Mouse (Mus musculus): ENCODE measurements around the gene Fhod1. TPM values are rescaled to one million over a fixed set of nuclear protein-coding genes. Genes with fewer than 3 reads are reported as not detected.
"Not testable (repeated sequence)": the region's sequence is repeated elsewhere in the genome, so short reads cannot be mapped to it uniquely, and the experiment has no call there.

Gene Fhod1
- polyA plus RNA-seq, 1 experiment: 2.1 TPM

GRCm38 (mm10) chr8:105298351-105299252 lies 49.2 kb downstream of the Fhod1 start:
- Histone ChIP-seq H3K4me3 (ENCODE audit: insufficient read depth, low read depth, low read length) (peak overlapping the region; percentile 82), H3K4me1 (ENCODE audit: control insufficient read depth, insufficient read depth, insufficient read length, low read length) (0 out of 2 replicates have a peak, but pooled peaks cover 3% of the 10 kb centered on the region), H3K27ac (replicated peaks; ENCODE audit: low read depth, low read length) (no peak overlapping the region)

GRCm38 (mm10) chr8:105297511-105298192 lies 50.1 kb downstream of the Fhod1 start, which contains the start of gene E2f4:
E2f4 (plus strand) TSS chr8:105297663.
- Histone ChIP-seq H3K27ac (replicated peaks; ENCODE audit: low read depth, low read length) (peak within 1 kb of the TSS; percentile 80), H3K4me1 (ENCODE audit: control insufficient read depth, insufficient read depth, insufficient read length, low read length) (0 out of 2 replicates have a peak, but pooled peaks cover 3% of the 10 kb centered on the region), H3K4me3 (ENCODE audit: insufficient read depth, low read depth, low read length) (peak within 1 kb of the TSS; percentile 82)

GRCm38 (mm10) chr8:105295895-105296573 lies 51.7 kb downstream of the Fhod1 start, which contains the start of gene Exoc3l:
Exoc3l (minus strand) TSS chr8:105296101.
- Histone ChIP-seq H3K4me1 (ENCODE audit: control insufficient read depth, insufficient read depth, insufficient read length, low read length) (0 out of 2 replicates have a peak, but pooled peaks cover 3% of the 10 kb centered on the region), H3K4me3 (ENCODE audit: insufficient read depth, low read depth, low read length) (peak within 1 kb of the TSS; percentile 55), H3K27ac (replicated peaks; ENCODE audit: low read depth, low read length) (peak within 1 kb of the TSS; percentile 80)

GRCm38 (mm10) chr8:105295256-105295655 lies 52.5 kb downstream of the Fhod1 start:
- H3K27ac ChIP-seq (replicated peaks; ENCODE audit: low read depth, low read length): peak overlapping the region; percentile 80
- H3K4me3 ChIP-seq (ENCODE audit: insufficient read depth, low read depth, low read length): peak overlapping the region; percentile 55
- H3K4me1 ChIP-seq (ENCODE audit: control insufficient read depth, insufficient read depth, insufficient read length, low read length): peaks cover 7% of the 10 kb centered on the region; the same call in 1 of the 2 replicates

GRCm38 (mm10) chr8:105294776-105295175 lies 53.0 kb downstream of the Fhod1 start:
- peaks cover 11% of the 10 kb centered on the region for H3K4me1 ChIP-seq (ENCODE audit: control insufficient read depth, insufficient read depth, insufficient read length, low read length)
- H3K27ac ChIP-seq (replicated peaks; ENCODE audit: low read depth, low read length): peak overlapping the region; percentile 80
- H3K4me3 ChIP-seq (ENCODE audit: insufficient read depth, low read depth, low read length): peak overlapping the region; percentile 55

GRCm38 (mm10) chr8:105293405-105293804 lies 54.3 kb downstream of the Fhod1 start:
- H3K27ac ChIP-seq (replicated peaks; ENCODE audit: low read depth, low read length): no peak overlapping the region
- H3K4me3 ChIP-seq (ENCODE audit: insufficient read depth, low read depth, low read length): no peak overlapping the region
- H3K4me1 ChIP-seq (ENCODE audit: control insufficient read depth, insufficient read depth, insufficient read length, low read length): peaks cover 9% of the 10 kb centered on the region

- Histone ChIP-seq H3K4me1 (ENCODE audit: control insufficient read depth, insufficient read depth, insufficient read length, low read length) (peaks cover 9% of the 10 kb centered on the region), H3K27ac (replicated peaks; ENCODE audit: low read depth, low read length) (no peak overlapping the region)
Measured at GRCm38 (mm10) chr8:105292471-105292870, 55.3 kb downstream of the Fhod1 start.

GRCm38 (mm10) chr8:105291802-105292201 lies 56.0 kb downstream of the Fhod1 start:
- not testable (repeated sequence) for H3K4me3 ChIP-seq (ENCODE audit: insufficient read depth, low read depth, low read length); H3K4me1 ChIP-seq (ENCODE audit: control insufficient read depth, insufficient read depth, insufficient read length, low read length); H3K27ac ChIP-seq (replicated peaks; ENCODE audit: low read depth, low read length)

More at GRCm38 (mm10) chr8:105292471-105292870, 55.3 kb downstream of the Fhod1 start:
- H3K4me3 ChIP-seq (ENCODE audit: insufficient read depth, low read depth, low read length): no peak overlapping the region

GRCm38 (mm10) chr8:105291364-105291763 lies 56.4 kb downstream of the Fhod1 start:
- H3K4me1 ChIP-seq (ENCODE audit: control insufficient read depth, insufficient read depth, insufficient read length, low read length); H3K27ac ChIP-seq (replicated peaks; ENCODE audit: low read depth, low read length); H3K4me3 ChIP-seq (ENCODE audit: insufficient read depth, low read depth, low read length): not testable (repeated sequence)

- H3K4me3 ChIP-seq (ENCODE audit: insufficient read depth, low read depth, low read length): no peak overlapping the region
- H3K4me1 ChIP-seq (ENCODE audit: control insufficient read depth, insufficient read depth, insufficient read length, low read length): peaks cover 9% of the 10 kb centered on the region
Measured at GRCm38 (mm10) chr8:105290554-105291314, 57.0 kb downstream of the Fhod1 start.

GRCm38 (mm10) chr8:105289805-105290460 lies 57.8 kb downstream of the Fhod1 start, which contains the start of gene 4931428F04Rik:
4931428F04Rik (minus strand) TSS chr8:105289864.
- Histone ChIP-seq H3K27ac (replicated peaks; ENCODE audit: low read depth, low read length) (peak within 1 kb of the TSS; percentile 61; the same call in 1 of the 2 replicates), H3K4me3 (ENCODE audit: insufficient read depth, low read depth, low read length) (peak within 1 kb of the TSS; percentile 75), H3K4me1 (ENCODE audit: control insufficient read depth, insufficient read depth, insufficient read length, low read length) (peaks cover 9% of the 10 kb centered on the region)

More at GRCm38 (mm10) chr8:105290554-105291314, 57.0 kb downstream of the Fhod1 start:
- no peak overlapping the region for H3K27ac ChIP-seq (replicated peaks; ENCODE audit: low read depth, low read length)

- Histone ChIP-seq H3K4me1 (ENCODE audit: control insufficient read depth, insufficient read depth, insufficient read length, low read length) (peaks cover 9% of the 10 kb centered on the region), H3K27ac (replicated peaks; ENCODE audit: low read depth, low read length) (peak overlapping the region; percentile 61; the same call in 1 of the 2 replicates), H3K4me3 (ENCODE audit: insufficient read depth, low read depth, low read length) (peak overlapping the region; percentile 75)
Measured at GRCm38 (mm10) chr8:105288958-105289732, 58.6 kb downstream of the Fhod1 start.

- no peak overlapping the region for H3K27ac ChIP-seq (replicated peaks; ENCODE audit: low read depth, low read length)
- peaks cover 9% of the 10 kb centered on the region for H3K4me1 ChIP-seq (ENCODE audit: control insufficient read depth, insufficient read depth, insufficient read length, low read length)
- H3K4me3 ChIP-seq (ENCODE audit: insufficient read depth, low read depth, low read length): no peak overlapping the region
Measured at GRCm38 (mm10) chr8:105288231-105288630, 59.5 kb downstream of the Fhod1 start.
